Mouse (Mus musculus): Measurements from ENCODE around the gene Hoxc13.

The Hoxc13 gene

GRCm38 (mm10) chr15:102965003-102965891 is 44.3 kb downstream of the Hoxc13 start:
- no peak for DNase-seq

GRCm38 (mm10) chr15:102965892-102966775 is 45.2 kb downstream of the Hoxc13 start:
- no peak for DNase-seq

- no peak for DNase-seq
Measured at GRCm38 (mm10) chr15:102966776-102967311, 45.9 kb downstream of the Hoxc13 start, which contains the start of gene Hoxc10. TSS of gene Hoxc10 (plus strand) at chr15:102966796.

- DNase-seq: no peak
Measured at GRCm38 (mm10) chr15:102967312-102967510, 46.3 kb downstream of the Hoxc13 start, which contains the start of gene Hoxc5. TSS of gene Hoxc5 (plus strand) at chr15:102967443.

DNA sequence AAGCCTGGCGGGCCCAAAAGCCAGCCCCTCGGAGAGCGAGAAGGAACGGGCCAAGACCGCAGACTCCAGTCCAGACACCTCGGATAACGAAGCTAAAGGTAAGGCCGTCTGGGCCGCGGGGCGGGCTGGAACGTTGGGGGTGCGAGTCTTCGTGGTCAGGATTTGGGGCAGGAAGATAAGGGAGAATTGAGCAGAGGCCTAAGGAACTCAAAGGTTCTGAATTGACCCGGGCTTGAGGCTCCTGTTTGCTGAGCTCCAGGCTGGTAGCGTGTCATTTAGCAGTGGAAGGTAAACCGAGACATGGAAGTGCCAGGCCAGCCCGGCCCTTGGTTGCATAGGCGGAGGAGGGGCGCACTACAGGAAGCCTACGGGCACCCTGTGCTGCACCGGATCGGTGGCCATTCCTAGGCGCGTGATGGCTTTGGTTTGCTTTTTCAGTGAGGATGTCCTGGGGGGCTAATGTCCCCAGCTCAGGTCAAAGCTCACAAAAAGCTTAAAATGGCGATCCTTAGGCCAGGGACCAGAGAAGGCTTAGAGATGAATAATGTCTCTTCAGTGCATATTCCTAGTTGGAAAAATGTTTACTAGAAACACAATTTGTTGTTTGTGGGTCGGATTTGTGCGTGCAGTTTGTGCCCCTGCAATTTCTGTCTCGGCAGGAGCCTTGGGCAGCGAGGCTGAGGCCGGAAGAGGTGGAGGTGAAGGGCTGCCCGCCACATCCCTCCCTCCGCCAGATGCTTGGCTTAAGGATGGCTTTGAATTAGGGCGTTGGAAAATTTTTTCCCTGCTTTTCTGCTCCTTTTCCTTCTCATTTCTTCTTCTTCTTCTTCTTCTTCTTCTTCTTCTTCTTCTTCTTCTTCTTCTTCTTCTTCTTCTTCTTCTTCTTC is 46.9 kb downstream of the Hoxc13 start:
- DNase-seq: no peak

- DNase-seq: no peak
Measured at GRCm38 (mm10) chr15:102969296-102969695, 48.4 kb downstream of the Hoxc13 start.

- DNase-seq: no peak
Measured at GRCm38 (mm10) chr15:102970740-102971139, 49.8 kb downstream of the Hoxc13 start.

GRCm38 (mm10) chr15:102972254-102972653 is 51.4 kb downstream of the Hoxc13 start:
- no peak for DNase-seq

- no peak for DNase-seq
Measured at GRCm38 (mm10) chr15:102972753-102973152, 51.9 kb downstream of the Hoxc13 start.

DNA sequence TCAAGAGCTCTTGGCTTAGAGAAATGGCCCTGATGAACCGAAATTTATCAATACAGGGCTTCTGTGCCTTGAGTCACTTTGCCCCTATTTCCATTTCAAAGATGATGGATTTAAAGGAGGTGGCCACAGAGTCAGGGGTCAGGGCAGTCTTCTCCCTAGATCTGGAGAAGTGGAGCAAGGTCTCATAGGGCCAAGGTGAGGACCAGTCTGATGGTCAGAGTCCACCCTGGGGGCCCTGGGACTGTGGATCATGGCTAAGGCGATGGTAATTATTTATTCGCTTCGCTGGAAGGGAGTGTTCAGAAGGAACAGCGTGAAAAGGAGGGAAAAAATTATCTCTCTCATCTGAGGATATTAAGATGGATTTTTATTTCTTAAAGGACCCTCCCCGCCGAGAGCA is 54.1 kb downstream of the Hoxc13 start:
- DNase-seq: no peak

- DNase-seq: no peak
Measured at GRCm38 (mm10) chr15:102975688-102976111, 54.8 kb downstream of the Hoxc13 start.

- no peak for DNase-seq
Measured at GRCm38 (mm10) chr15:102976171-102976570, 55.3 kb downstream of the Hoxc13 start, which contains the start of gene Hoxc9. TSS of gene Hoxc9 (plus strand) at chr15:102976439.

- no peak for DNase-seq
Measured at GRCm38 (mm10) chr15:102976631-102977422, 55.9 kb downstream of the Hoxc13 start.

DNA sequence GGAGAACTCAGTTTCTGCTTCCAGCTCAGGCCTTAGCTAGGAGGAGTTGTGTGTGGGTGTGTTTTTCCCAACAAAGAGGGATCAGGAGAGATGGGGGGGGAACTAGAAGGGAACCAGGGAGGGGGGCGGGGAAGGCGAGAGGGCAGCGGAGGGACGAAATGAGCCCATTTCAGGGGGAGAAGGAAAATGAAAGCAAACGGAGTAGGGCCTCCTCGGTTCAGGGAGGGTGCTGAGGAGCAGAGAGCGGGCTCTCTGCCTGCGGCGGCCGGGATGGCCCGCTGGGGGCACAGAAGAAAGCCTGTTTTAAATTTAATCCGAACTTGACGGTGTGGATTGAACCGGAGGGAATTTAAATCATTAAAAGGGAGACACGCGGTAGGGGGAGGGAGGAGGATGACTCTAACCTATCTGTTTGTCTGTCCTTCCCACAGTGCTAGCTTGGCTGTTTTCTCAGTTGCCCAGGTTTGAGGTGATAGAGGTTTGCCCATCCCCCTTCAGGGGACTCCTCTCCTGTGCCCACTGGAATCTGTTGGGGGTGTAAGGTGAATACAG is 56.6 kb downstream of the Hoxc13 start:
- no peak for DNase-seq
